Mouse (Mus musculus): Measurements from ENCODE around the gene Limch1. TPM values are rescaled to one million over a fixed set of nuclear protein-coding genes. Genes with fewer than 3 reads are reported as not detected.

The Limch1 gene
- total RNA-seq, 1 experiment: 7.5 TPM

DNA sequence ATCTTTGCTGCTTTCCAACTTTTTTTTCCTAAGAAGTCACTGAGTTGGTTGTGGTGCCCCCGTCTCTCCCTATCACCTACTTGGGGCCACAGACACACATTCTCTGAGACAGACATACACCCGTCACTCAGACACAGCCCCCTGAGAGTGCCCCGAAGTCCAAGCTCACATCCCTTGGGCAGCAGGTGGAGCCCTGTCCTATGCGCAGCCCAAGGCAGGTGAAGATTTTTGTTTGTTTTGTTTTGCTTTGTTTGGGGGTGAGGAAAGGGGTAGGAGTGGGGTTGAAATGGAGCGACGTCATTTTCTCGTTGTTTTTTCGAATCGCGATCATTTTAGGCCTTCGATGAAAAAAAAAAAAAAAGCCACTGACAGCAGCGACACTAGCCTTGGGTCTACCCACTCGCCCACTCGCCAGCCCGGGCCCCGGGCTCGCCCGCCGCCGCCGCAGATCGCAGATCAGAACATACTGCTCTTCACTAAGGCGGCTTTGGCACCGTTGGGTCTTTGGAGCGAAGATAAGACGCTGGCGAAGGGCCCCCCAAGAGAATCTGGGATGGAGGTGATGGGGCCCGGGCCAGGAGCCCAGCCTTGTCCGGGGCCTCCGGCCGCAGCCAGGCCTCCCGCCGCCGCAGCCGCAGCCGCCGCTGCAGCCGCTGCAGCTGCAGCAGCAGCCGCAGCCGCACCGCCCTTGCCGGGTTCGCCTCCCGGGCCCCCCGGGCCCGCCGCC is 350.2 kb downstream of the Limch1 start:
- no peak for DNase-seq (ENCODE audit: low read depth, low spot score)
- Histone ChIP-seq H3K9me3 (ENCODE audit: control insufficient read depth, insufficient read depth, low read depth, low read length) (no peaks in the 10 kb centered on the region), H3K27ac (ENCODE audit: insufficient read depth, low read depth, low read length, poor library complexity, severe bottlenecking) (no peak overlapping the region), H3K4me3 (ENCODE audit: insufficient read depth in 1 of 2, low read depth in 1 of 2, low read length in 2 of 2, poor library complexity in 1 of 2, severe bottlenecking in 1 of 2) (peak overlapping the region; percentile 27 to 35; a peak in 3 of 4 replicates), H3K9ac (ENCODE audit: insufficient read depth, low read depth, low read length, poor library complexity, severe bottlenecking) (0 out of 2 replicates have a peak overlapping the region, but pooled peaks have one; percentile 6), H3K4me1 (ENCODE audit: control insufficient read depth in 2 of 2, insufficient read depth in 2 of 2, low read length in 2 of 2, poor library complexity in 1 of 2) (peaks cover 0 to 10% of the 10 kb centered on the region in 2 experiments; a peak in 2 of 4 replicates), H3K36me3 (ENCODE audit: control insufficient read depth, insufficient read depth, low read length, poor library complexity, severe bottlenecking) (no peaks in the 10 kb centered on the region)
- TF ChIP-seq ZNF384 (IDR thresholded peaks at IDR 0.05; ENCODE audit: low read depth, low read length) (peak; percentile 54; the same call in 1 of the 2 replicates), ZC3H11A (IDR thresholded peaks at IDR 0.05; ENCODE audit: borderline replicate concordance, low read depth, low read length) (no peak)
- in situ Hi-C loops (cut with MboI; ENCODE audit: low sequenced_read_pairs in 2 of 2, unreplicated experiment in 2 of 2): loop anchor here in 1 of 2 experiments (10.0 kb wide), 1 partner anchor 139 kb away; no protein-coding TSS in a partner anchor

DNA sequence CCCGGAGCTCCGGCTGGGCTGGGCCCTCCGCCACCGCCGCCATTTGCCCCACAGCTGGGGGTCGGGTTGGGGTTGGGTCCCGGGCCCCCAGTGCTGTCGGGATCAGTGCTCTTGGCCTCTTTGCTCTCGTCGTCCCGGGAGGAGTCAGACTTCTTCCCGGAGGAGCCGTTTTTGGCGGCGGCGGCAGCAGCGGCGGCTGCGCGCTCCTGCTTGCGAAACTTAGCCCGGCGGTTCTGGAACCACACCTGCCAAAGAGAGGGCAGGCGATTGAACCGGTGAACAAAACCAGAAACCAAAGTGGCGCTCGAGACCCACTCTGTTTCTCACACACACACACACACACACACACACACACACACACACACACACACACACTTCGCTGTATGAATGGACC is 350.7 kb downstream of the Limch1 start:
- Histone ChIP-seq H3K9ac (ENCODE audit: insufficient read depth, low read depth, low read length, poor library complexity, severe bottlenecking) (0 out of 2 replicates have a peak overlapping the region, but pooled peaks have one; percentile 6), H3K4me1 (ENCODE audit: control insufficient read depth in 2 of 2, insufficient read depth in 2 of 2, low read length in 2 of 2, poor library complexity in 1 of 2) (peaks cover 0 to 10% of the 10 kb centered on the region in 2 experiments; a peak in 2 of 4 replicates), H3K9me3 (ENCODE audit: control insufficient read depth, insufficient read depth, low read depth, low read length) (no peaks in the 10 kb centered on the region), H3K36me3 (ENCODE audit: control insufficient read depth, insufficient read depth, low read length, poor library complexity, severe bottlenecking) (no peaks in the 10 kb centered on the region), H3K27ac (ENCODE audit: insufficient read depth, low read depth, low read length, poor library complexity, severe bottlenecking) (no peak overlapping the region), H3K4me3 (ENCODE audit: insufficient read depth in 1 of 2, low read depth in 1 of 2, low read length in 2 of 2, poor library complexity in 1 of 2, severe bottlenecking in 1 of 2) (peak overlapping the region; percentile 27 to 35)
- no peak for DNase-seq (ENCODE audit: low read depth, low spot score)
- in situ Hi-C loops (cut with MboI; ENCODE audit: low sequenced_read_pairs in 2 of 2, unreplicated experiment in 2 of 2): loop anchor here in 1 of 2 experiments (10.0 kb wide), 1 partner anchor 138 kb away; no protein-coding TSS in a partner anchor
- TF ChIP-seq MAFK (IDR thresholded peaks at IDR 0.05; ENCODE audit: insufficient read depth, low read depth, low read length) (no peak), ZNF384 (IDR thresholded peaks at IDR 0.05; ENCODE audit: low read depth, low read length) (no peak), ZC3H11A (IDR thresholded peaks at IDR 0.05; ENCODE audit: borderline replicate concordance, low read depth, low read length) (no peak), HCFC1 (IDR thresholded peaks at IDR 0.05; ENCODE audit: borderline replicate concordance, insufficient read depth, low read length) (no peak), CHD2 (IDR thresholded peaks at IDR 0.05; ENCODE audit: low read depth, low read length) (no peak)

DNA sequence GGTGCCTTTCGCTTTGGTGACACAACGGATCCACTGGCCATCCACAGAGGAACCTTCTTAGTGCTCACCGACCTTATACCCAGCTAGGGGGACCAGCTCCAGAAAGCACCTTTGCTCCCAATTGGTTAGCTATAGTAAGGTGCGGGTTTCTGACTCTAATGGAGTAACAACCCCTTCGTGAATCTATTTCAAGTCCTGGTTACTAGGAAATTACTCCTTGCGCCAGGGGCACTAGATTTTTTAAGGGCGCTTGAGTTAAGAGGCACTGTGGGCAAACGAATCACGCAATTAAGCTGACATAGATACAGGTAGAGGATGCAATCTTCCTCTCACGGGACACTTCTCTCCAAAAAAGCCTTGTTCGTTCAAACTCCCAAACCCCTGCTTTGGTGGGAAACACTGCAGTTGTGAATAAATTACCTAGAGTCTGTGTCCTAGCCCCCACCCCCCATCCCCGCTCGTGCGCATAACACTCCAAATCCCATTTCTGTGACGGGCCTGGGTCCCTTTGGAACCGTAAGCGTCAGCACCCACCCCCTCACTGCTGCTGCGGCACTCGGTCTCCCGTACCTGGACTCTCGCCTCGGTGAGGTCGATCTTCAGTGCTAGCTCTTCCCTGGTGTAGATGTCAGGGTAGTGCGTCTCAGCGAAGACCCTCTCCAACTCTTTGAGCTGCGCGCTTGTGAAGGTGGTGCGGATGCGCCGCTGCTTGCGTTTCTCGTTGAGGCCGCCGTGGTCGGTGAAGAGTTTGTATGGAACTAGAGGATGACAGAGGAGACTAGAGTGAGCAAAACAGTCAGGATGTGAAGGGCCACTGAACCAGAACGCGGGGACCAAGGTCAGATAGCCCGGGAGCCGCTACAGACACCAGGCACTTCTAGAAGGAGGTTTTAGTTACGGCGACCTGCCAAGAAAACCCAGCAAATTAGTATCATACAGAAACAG is 351.8 kb downstream of the Limch1 start:
- Histone ChIP-seq H3K9ac (ENCODE audit: insufficient read depth, low read depth, low read length, poor library complexity, severe bottlenecking) (no peak overlapping the region), H3K4me1 (ENCODE audit: control insufficient read depth in 2 of 2, insufficient read depth in 2 of 2, low read length in 2 of 2, poor library complexity in 1 of 2) (peaks cover 0 to 10% of the 10 kb centered on the region in 2 experiments; a peak in 2 of 4 replicates), H3K4me3 (ENCODE audit: insufficient read depth in 1 of 2, low read depth in 1 of 2, low read length in 2 of 2, poor library complexity in 1 of 2, severe bottlenecking in 1 of 2) (peak overlapping the region in 1 of 2 experiments; percentile 1; a peak in 1 of 4 replicates), H3K9me3 (ENCODE audit: control insufficient read depth, insufficient read depth, low read depth, low read length) (no peaks in the 10 kb centered on the region), H3K36me3 (ENCODE audit: control insufficient read depth, insufficient read depth, low read length, poor library complexity, severe bottlenecking) (no peaks in the 10 kb centered on the region), H3K27ac (ENCODE audit: insufficient read depth, low read depth, low read length, poor library complexity, severe bottlenecking) (no peak overlapping the region)
- TF ChIP-seq ZC3H11A (IDR thresholded peaks at IDR 0.05; ENCODE audit: borderline replicate concordance, low read depth, low read length) (no peak), CHD2 (IDR thresholded peaks at IDR 0.05; ENCODE audit: low read depth, low read length) (no peak), MAFK (IDR thresholded peaks at IDR 0.05; ENCODE audit: insufficient read depth, low read depth, low read length) (no peak), HCFC1 (IDR thresholded peaks at IDR 0.05; ENCODE audit: borderline replicate concordance, insufficient read depth, low read length) (no peak)
- DNase-seq (ENCODE audit: low read depth, low spot score): no peak
- in situ Hi-C loops (cut with MboI; ENCODE audit: low sequenced_read_pairs in 2 of 2, unreplicated experiment in 2 of 2): loop anchor here in 1 of 2 experiments (10.0 kb wide), 1 partner anchor 137 kb away; no protein-coding TSS in a partner anchor

DNA sequence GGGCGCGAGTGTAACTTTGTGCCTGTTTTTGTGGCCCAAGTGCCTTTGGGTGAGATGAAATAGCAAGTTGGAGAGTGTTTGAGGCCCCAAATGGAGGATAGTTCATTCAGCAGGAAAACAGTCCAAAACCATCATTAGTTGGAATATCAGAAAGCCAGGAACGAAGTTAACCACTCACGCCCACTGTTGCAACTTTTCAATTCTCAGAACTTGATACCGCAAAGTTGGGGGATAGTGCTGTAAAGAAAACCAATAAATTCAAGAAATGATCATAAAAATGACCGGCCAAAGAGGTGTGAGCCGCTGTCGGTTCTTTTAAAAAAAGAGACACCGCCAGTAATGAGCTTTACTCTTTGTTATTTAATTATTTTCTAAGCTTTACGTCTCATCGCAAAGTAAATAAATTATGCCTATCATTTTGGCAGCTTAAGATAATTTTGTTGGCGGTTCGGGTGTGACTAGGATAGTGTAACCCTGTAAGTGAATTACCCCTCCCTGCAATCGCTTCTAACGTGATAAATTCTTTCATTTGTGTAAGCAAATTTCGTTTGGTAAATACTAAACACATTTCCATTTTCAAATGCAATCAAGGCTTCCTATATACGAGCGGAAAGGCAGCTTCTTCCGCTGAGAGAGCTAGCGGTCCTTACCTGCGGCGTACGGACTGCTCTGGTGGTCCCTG is 352.6 kb downstream of the Limch1 start:
- H3K36me3 ChIP-seq (ENCODE audit: control insufficient read depth, insufficient read depth, low read length, poor library complexity, severe bottlenecking): no peaks in the 10 kb centered on the region
- no peak overlapping the region for H3K9ac ChIP-seq (ENCODE audit: insufficient read depth, low read depth, low read length, poor library complexity, severe bottlenecking)
- no peak overlapping the region for H3K4me3 ChIP-seq (ENCODE audit: insufficient read depth in 1 of 2, low read depth in 1 of 2, low read length in 2 of 2, poor library complexity in 1 of 2, severe bottlenecking in 1 of 2)
- no peaks in the 10 kb centered on the region for H3K9me3 ChIP-seq (ENCODE audit: control insufficient read depth, insufficient read depth, low read depth, low read length)
- in situ Hi-C loops (cut with MboI; ENCODE audit: low sequenced_read_pairs in 2 of 2, unreplicated experiment in 2 of 2): loop anchor here in 1 of 2 experiments (10.0 kb wide), 1 partner anchor 137 kb away; no protein-coding TSS in a partner anchor
- H3K4me1 ChIP-seq (ENCODE audit: control insufficient read depth in 2 of 2, insufficient read depth in 2 of 2, low read length in 2 of 2, poor library complexity in 1 of 2): peaks cover 0 to 10% of the 10 kb centered on the region in 2 experiments; a peak in 2 of 4 replicates
- H3K27ac ChIP-seq (ENCODE audit: insufficient read depth, low read depth, low read length, poor library complexity, severe bottlenecking): no peak overlapping the region
- TF ChIP-seq HCFC1 (IDR thresholded peaks at IDR 0.05; ENCODE audit: borderline replicate concordance, insufficient read depth, low read length) (no peak), ZNF384 (IDR thresholded peaks at IDR 0.05; ENCODE audit: low read depth, low read length) (no peak), CHD2 (IDR thresholded peaks at IDR 0.05; ENCODE audit: low read depth, low read length) (no peak), MAFK (IDR thresholded peaks at IDR 0.05; ENCODE audit: insufficient read depth, low read depth, low read length) (no peak), ZC3H11A (IDR thresholded peaks at IDR 0.05; ENCODE audit: borderline replicate concordance, low read depth, low read length) (no peak)
- no peak for DNase-seq (ENCODE audit: low read depth, low spot score)
